Mouse (Mus musculus) Muller cell, postnatal 12 days (primary cell): ENCODE data around the gene Swap70.

Experiments
- DNase-seq: peaks from one replicate; pipeline ENCODE4 v3.0.0-alpha.2; 2015; ENCODE audit errors: inconsistent ontology term

Swap70 gene

DNA sequence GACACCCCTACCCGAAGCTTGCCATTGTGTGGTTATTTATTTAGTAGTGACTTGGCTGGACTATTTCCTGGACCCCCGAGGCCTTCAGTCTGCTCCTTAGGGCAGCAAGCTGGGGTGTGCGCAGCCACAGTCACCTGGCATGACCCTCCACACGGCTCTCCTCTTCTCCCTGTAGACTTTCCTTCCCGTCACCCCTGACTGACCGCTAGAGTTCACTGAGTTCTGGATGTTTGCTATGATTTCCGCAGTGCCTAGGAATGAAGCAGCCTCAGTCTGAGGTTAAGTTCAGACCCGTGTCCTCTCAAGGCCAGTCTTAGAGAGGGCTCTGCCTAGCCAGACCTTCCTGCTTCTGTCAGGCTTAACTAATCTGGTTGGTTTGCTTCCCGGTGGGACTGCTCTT is 50.3 kb downstream of the Swap70 start:
- DNase-seq, result no peak

GRCm38 (mm10) chr7:110272434-110272833 is 50.9 kb downstream of the Swap70 start:
- DNase-seq, result no peak

- DNase-seq, result peak; percentile 56
These were observed 56.3 kb downstream of the Swap70 start for GRCm38 (mm10) chr7:110277734-110278245.

DNA sequence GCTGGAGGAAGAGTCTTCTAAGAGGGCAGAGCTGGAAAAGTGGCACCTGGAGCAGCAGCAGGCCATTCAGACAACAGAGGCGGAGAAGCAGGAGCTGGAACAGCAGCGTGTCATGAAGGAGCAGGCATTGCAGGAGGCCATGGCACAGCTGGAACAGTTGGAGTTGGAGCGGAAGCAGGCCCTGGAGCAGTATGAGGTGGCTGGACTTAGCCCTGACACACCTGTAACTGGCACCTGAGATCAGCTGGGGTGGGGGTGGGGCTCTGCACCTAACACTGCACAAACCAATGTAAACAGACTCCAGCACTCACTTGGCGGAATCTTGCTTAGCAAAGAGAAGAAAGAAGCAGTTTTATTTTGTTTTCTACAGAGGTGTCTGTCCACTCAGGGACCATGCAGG is 57.7 kb downstream of the Swap70 start:
- DNase-seq, result no peak

DNA sequence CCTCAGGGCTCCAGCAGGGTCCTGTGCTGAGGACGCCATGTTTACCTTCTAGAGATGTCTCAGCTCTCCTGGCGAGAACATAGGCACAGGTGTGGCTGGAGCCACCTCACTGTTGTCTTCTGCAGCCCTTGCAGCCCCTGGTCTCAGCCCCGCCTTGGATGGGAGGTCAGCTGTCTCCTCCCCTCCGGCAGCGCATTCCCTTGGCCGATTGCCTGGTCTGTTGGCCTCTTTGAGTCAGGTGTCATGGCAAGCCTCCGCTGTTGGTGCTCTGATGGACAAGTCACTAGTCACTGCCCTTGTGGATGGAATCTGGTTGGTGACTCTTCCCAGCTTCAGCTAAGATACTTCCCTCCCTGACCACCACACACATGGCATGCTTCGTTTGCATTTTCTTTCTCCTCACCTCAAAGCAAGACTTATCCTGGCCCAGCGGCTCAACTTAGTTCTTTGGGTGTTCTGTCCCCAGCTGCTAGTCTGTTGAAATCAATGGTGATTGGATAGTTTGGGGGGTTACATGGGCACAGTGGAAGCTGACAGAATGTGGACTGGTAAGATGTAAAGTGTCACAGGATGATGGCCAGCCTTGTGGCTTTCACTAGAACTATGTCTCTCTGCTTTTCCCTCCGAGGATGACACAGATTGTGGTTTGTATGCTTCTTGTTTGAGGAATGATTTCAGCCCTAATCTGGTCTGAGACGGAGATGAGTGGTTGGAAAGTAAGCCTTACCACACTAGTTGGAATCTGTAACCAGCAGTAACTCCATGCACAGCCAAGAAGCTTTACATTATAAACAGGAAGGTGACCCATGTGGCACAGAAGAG is 60.1 kb downstream of the Swap70 start:
- DNase-seq, result no peak

DNA sequence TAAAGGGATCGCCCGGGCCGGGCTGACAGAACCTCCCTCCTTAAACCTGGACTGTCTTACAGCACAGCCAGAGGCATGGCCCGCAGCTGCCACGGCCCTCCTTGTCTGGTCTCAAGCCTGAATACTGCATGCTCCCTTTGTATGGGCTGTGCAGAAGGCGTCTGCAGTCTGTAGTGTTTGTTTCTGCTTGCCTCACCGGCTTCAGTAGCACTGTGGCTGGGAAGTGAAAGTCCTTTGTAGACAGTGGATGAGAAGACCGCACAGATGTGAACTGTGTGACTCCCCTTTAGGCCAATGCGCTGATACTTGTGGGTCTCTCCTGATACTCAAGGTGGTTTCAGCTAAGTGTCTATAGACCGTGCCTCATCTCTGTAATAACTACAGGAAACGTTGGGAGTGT is 61.3 kb downstream of the Swap70 start:
- DNase-seq, result no peak

DNA sequence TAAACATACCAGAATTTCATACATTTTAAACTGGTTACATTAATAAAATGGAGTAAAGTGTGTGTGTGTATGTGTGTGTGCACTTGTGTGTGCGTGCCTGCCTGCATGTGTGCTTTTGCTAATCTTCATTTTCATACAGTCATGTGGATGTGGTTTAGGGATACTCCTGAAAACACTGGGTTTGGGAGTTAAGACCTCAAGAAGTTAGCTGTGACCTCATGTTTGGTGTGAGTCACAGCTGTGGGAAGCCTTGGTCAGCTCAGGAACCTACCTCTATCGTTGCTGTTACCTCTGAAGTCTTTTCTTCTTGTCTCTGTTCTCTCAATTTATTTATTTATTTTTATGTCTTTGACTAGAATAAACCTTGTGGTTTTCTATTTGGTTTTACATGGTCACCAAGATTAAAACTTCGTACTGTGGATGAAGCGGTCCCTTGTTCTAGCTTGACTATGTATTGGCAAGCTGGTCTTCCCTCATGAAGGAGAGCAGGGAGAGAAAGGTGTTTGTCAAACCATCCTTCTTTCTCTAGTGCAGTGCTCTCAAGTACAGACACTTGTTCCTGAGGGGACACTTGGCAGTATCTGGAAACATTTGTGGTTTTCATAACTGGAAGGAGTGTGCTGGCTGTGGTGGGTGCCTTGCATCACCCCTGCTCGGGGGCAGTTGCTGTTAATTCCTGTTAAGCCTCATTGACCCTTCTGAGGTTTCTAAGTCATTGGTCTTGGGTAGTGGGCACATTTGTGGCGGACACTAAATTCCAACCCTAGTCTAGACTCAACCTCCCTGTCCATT is 62.2 kb downstream of the Swap70 start:
- peak; percentile 51 for DNase-seq

GRCm38 (mm10) chr7:110285076-110285848 is 63.8 kb downstream of the Swap70 start:
- DNase-seq, result no peak

DNA sequence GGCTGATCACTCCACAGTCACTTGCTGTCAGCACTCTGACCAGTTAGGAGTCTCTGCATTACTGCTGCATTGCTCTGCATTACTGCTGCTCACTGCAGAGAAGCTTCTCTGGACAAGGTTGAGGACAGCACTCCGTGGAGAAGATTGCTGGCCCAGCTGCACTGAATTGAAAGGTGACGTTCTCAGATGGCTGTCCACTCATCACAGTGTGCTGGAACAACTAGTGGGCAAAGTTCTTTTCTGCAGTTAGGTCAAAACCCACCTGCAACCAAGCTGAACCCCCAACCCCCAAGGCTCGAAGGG is 64.3 kb downstream of the Swap70 start:
- no peak for DNase-seq

DNA sequence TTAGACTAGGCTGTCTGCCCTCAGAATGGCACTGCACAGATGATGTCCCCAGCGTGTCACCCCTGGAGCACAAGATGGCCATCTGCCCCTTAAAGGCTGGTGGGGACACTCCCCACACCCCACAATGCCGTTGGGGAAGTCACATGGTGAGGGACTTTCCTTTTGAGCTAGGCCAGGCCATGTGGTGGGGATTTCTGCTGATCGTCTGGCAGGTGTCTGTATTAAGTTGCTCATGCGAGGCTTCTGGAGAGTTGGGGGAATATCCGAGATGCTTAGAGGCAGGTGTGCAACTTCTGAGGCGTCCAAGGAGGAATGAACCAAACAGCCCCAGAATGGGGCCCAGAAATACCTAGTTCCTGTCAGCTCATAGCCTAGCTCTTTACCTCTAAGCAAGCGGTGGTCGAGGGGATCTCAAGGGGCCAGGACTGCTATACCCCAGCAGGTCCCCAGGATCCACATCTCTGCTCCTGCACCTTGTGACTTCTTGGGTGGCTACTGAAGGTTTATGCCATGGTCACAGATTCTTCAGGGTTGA is 64.8 kb downstream of the Swap70 start:
- no peak for DNase-seq

DNA sequence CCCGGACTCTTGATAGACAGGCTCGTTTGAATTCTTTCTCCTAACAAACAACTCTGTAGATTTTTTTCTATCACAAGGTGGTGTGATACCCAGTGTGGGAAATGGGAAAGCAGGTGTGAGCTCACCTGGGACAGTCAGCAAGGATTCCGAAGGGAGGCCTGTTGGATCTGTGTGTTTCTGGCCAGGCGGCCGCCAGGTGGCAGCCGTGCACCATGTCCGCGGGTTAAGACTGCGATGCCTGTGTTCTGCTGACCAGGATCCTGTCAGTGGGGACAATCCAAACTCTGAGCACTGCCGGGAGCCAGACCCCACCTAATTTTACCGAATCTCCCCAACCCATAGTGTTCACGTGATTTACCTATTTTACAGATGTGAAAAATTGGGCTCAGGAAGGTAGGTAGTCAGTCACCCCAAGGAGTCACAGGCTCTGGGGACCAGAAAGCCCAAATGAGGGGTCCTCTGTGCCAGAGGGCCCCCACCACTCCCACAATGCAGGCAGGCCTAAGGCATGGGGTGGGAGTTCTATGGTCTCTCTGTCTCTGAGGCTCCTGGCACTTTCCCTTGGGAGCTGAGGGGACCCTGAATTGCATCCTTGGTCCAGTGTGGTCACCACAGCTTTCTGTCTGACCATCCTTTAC is 65.4 kb downstream of the Swap70 start:
- peak; percentile 87 for DNase-seq

DNA sequence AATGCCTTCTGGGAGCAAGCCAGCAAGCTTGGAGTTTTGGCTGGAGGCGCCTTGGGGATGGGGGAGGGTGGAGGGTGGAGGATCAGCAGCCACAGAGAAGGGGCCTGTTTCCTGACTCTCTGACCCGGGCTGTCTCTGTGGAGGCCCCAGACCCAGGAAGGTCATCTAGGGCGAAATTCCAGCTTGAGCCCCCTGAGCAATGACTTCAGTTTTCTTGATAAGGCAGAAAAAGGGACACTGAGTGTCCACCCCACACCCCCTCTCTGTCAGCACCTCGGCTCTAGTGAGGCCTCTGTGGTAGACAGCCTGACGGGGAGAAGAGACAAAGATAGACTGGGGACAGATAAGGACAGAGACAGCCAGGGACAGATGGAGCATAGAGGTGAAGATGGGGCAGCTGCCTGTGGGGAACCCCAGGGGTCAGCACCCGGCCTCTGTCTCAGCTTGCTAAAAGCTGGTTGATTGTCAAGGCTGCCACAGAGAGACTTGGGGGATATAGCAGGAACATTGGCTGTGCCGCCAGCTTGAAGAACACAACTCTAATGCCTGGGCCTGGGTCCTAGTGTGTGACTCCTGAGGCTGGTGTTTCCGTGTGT is 66.1 kb downstream of the Swap70 start:
- peak; percentile 46 for DNase-seq

DNA sequence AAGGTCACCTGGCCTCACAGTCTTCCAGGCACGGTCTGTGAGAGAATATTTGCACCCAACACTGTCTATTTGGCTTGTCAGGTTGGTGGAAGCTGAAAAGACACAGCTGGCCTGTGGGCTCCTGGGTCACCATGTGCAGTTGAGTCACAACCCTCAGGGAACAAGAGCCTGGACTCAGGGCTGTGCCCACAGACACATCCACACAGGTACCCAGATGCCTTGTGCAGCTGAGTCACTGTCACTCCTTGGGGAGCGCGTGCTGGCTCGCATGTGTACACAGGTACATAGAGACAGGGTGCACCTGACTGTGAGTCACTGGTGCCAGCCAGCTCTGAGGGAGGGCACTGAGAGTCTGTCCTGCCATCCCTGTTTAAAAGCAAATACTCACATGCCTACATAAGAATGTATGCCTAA is 66.7 kb downstream of the Swap70 start:
- DNase-seq, result no peak

DNA sequence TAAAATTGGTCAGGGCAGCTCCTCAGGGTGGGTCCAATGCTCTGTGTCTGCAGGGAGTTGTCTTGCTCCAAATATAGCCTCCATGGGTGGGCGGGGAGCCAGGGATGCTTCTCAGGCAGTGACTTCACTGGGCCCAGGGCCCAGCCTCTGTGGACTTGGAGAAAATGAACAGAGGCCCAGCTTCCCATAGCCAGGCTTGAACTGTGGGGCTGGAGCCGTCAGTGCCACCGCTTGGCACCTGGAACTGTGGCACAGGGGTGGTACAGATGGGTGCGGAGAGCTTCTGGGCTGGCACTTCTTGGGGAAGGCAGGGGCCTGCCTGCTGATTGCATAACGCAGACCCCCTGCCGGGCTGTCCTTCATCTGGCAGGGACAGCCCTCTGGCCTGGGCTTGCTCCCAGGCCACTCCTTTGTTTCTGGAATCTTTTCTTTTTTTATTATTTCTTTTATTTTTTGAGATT is 67.2 kb downstream of the Swap70 start:
- peak; percentile 96 for DNase-seq

- no peak for DNase-seq
These were observed 68.1 kb downstream of the Swap70 start for GRCm38 (mm10) chr7:110289647-110290046.

- peak; percentile 98 for DNase-seq
These were observed 75.5 kb downstream of the Swap70 start for GRCm38 (mm10) chr7:110296889-110297603.

- no peak for DNase-seq
These were observed 76.1 kb downstream of the Swap70 start for GRCm38 (mm10) chr7:110297611-110298010.

- no peak for DNase-seq
These were observed 76.6 kb downstream of the Swap70 start for GRCm38 (mm10) chr7:110298090-110298489.

DNA sequence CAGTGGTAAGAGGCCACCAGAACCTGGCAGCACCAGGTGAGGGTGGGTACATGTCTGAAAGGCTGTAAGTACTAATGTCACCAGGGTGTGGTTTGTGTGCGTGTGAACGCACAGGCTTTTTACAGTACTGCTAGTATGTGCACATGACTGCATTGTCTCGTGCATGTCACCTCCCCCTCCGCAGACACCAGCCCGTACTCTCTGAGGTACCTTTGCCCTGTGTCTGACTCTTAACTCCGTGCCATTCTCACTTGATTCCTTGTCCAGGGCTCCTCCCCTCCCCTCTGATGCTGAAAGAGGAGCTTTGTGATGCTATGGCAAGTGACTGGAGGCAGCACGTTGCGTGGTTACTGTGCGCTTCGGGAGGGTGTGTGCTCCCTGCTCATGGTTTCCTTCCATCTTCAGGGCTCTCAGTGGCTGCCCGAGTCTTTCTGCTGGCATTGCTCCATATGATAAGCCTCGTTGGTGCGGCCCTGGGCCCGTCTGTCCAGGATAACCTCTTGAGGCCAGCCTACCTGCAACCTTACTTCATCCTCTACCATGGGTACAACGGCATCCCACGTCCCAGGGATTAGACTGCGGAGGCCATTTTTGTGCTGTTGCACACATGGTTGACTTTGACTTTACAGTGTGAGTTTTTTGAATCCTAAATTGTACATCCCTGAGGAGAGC is 77.4 kb downstream of the Swap70 start:
- no peak for DNase-seq

DNA sequence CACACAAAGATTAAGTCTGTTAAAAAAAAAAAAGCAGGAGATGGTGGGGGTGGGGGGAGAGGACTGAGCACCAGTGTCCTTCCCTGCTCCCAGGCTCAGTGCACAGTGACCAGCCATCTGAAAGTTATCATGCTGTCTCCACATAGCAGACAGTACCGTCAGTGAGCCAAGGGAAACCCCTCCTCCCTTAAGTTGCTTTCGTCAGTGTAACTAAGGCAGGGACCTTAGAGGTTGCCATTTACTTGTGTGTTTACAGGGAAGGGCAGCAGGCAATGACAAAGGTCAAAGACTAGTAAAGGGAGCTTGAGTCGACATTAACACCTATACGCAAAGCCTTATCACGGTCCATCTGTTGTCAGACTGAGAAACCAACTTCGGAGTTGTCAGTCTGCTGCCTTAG is 81.4 kb downstream of the Swap70 start:
- DNase-seq, result no peak
